Mouse (Mus musculus): ENCODE data around the gene Tex50.

The Tex50 gene

GRCm38 (mm10) chr1:161122661-161123418 lies 36.3 kb downstream of the Tex50 start:
- no peak for DNase-seq (ENCODE audit: low spot score in 2 of 2)

GRCm38 (mm10) chr1:161114591-161114990 lies 44.5 kb downstream of the Tex50 start:
- no peak for DNase-seq (ENCODE audit: low spot score in 2 of 2)

GRCm38 (mm10) chr1:161109216-161109615 lies 49.9 kb downstream of the Tex50 start:
- no peak for DNase-seq (ENCODE audit: low spot score in 2 of 2)
